Mouse (Mus musculus) midbrain, embryonic 16.5 days (tissue): Measurements from ENCODE around the gene Ddx4. TPM values are rescaled to one million over a fixed set of nuclear protein-coding genes. Genes with fewer than 3 reads are reported as not detected.

ENCODE experiments used
- ATAC-seq: fragments of 200-750 bp; cut with Nextera tagmentation; 2 replicates; pipeline ENCODE4 v1.8.0; 2017; ENCODE audit warnings: moderate TSS enrichment
- H3K27ac ChIP-seq: fragments of 300-500 bp; sonication (generic); 2 replicates; pipeline ENCODE4 v1.5.1; 2014; ENCODE audit warnings: mild to moderate bottlenecking, low read length, mixed read lengths
- H3K27me3 ChIP-seq: fragments of 300-500 bp; sonication (generic); 2 replicates; pipeline ENCODE4 v1.6.1; 2014; ENCODE audit warnings: low read depth, low read length, mixed read lengths; ENCODE audit not compliant: control insufficient read depth, insufficient read depth
- H3K36me3 ChIP-seq: fragments of 300-500 bp; sonication (generic); 2 replicates; pipeline ENCODE4 v1.6.1; 2014; ENCODE audit warnings: mild to moderate bottlenecking, low read length, moderate library complexity, mixed read lengths; ENCODE audit not compliant: control insufficient read depth, insufficient read depth
- H3K4me1 ChIP-seq: fragments of 300-500 bp; sonication (generic); 2 replicates; pipeline ENCODE4 v1.6.1; 2014; ENCODE audit warnings: mild to moderate bottlenecking, low read length, mixed read lengths; ENCODE audit not compliant: control insufficient read depth, insufficient read depth
- H3K4me2 ChIP-seq: fragments of 300-500 bp; sonication (generic); 2 replicates; pipeline ENCODE4 v1.6.1; 2014; ENCODE audit warnings: mild to moderate bottlenecking, low read length, mixed read lengths
- H3K4me3 ChIP-seq: fragments of 300-500 bp; sonication (generic); 2 replicates; pipeline ENCODE4 v1.5.1; 2014; ENCODE audit warnings: low read depth, mild to moderate bottlenecking, low read length, moderate library complexity, mixed read lengths
- H3K9ac ChIP-seq: fragments of 300-500 bp; sonication (generic); 2 replicates; pipeline ENCODE4 v1.6.1; 2014; ENCODE audit warnings: low read depth, low read length, mixed read lengths
- H3K9me3 ChIP-seq: fragments of 300-500 bp; sonication (generic); replicated peaks from 2 replicates; pipeline ENCODE4 v1.6.1; 2014; ENCODE audit warnings: mild to moderate bottlenecking, low read length, mixed read lengths; ENCODE audit not compliant: control insufficient read depth, poor library complexity, severe bottlenecking
- WGBS: fragments of 180-500 bp; shearing (Covaris S2); extraction: QIAGEN DNeasy Blood & Tissue Kit; methylation state at CpG from one replicate; pipeline ENCODE4 v1.1.7; 2014; 5-methylcytosine and 5-hydroxymethylcytosine counted together
- polyA plus RNA-seq: library from polyadenylated mRNA; unstranded; fragments of >200 nt; fragmentation: Nextera tagmentation; extraction: Ambion mirVana; gene quantifications from 2 replicates; pipeline ENCODE4 v1.2.1, GENCODE M21; 2015

The Ddx4 gene
- polyA plus RNA-seq, 1 experiment from 2014 or later, result 0.72 TPM

DNA sequence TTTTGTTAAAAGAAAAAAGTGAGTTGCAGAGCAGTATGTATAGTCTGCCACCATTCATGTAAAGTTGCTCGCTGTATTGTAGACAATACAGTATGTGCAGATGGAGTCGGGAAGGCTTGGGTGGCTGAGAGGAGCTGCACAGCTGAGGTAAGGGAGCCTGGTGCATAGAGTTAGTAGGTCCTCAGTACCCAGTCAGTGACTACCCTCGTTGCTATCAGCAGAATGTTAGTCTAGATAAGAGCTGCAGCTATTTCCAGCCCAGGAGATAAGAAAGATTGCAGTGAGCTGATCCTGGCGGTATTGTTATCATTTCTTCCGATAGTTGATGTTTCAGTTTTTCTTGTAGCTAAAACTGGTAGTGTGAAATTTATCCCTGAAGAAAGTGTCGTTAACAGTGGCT, 20.5 kb upstream of the Ddx4 start:
- H3K27me3 ChIP-seq, result no peaks in the 10 kb centered on the region

DNA sequence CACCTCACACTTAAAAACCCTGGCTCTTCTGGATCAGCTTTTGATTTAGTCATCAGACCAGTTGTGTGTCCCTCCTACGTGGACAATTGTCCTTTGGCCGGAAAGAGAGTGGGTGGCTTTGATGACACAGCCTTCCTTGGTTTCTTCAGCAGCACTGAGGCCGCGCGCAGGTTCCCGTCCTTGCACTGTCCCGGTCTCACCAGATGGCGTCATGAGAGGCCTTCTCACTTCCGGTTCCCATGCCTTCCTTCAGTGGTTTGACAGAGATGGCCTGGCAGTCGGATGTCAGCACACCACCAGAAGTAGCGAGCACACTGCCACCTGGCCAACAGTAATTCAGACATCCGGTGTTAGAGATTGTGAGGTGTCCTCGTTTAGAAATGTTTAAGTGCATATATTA, 19.4 kb upstream of the Ddx4 start:
- Histone ChIP-seq H3K4me2 (no peak overlapping the region), H3K9me3 (no peaks in the 10 kb centered on the region), H3K4me1 (peaks cover 2% of the 10 kb centered on the region; the same call in 1 of the 2 replicates), H3K36me3 (peaks cover 9% of the 10 kb centered on the region), H3K27me3 (no peaks in the 10 kb centered on the region), H3K4me3 (no peak overlapping the region), H3K9ac (no peak overlapping the region), H3K27ac (no peak overlapping the region)
- WGBS, result 63% methylated on average over 13 of the region's 13 CpGs
- ATAC-seq, result no peak

More for the DNA sequence above, 20.5 kb upstream of the Ddx4 start:
- Histone ChIP-seq H3K4me3 (no peak overlapping the region), H3K27ac (no peak overlapping the region), H3K4me1 (peaks cover 2% of the 10 kb centered on the region; the same call in 1 of the 2 replicates), H3K9me3 (no peaks in the 10 kb centered on the region), H3K9ac (no peak overlapping the region), H3K36me3 (peaks cover 9% of the 10 kb centered on the region), H3K4me2 (no peak overlapping the region)
- ATAC-seq, result no peak
- 81% methylated on average over 6 of the region's 6 CpGs for WGBS

DNA sequence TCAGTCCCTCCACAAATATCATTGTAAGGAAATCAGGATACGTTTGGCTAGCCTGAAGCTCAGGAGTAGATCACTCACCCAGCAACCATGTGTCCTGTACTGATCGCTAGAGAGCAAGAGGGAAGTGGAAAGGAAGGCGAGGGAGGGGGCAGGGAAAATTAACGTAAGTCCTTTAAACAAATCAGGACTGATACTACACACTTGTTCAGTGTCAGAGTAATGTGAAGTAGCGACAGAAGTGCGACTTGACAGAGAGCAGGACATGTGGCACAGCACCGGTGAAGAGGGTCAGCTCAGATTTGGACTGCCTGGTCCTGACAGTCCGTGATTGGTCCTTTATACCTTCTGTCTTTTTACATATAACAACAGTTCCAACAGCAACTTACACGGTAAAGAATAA, 14.9 kb upstream of the Ddx4 start:
- ATAC-seq, result no peak
- 84% methylated on average over 9 of the region's 9 CpGs for WGBS
- no peak overlapping the region for H3K4me3 ChIP-seq
- H3K9ac ChIP-seq, result no peak overlapping the region
- H3K36me3 ChIP-seq, result peaks cover 9% of the 10 kb centered on the region
- H3K4me1 ChIP-seq, result peaks cover 2% of the 10 kb centered on the region; the same call in 1 of the 2 replicates
- no peak overlapping the region for H3K4me2 ChIP-seq
- no peaks in the 10 kb centered on the region for H3K9me3 ChIP-seq
- no peak overlapping the region for H3K27ac ChIP-seq
- H3K27me3 ChIP-seq, result no peaks in the 10 kb centered on the region

DNA sequence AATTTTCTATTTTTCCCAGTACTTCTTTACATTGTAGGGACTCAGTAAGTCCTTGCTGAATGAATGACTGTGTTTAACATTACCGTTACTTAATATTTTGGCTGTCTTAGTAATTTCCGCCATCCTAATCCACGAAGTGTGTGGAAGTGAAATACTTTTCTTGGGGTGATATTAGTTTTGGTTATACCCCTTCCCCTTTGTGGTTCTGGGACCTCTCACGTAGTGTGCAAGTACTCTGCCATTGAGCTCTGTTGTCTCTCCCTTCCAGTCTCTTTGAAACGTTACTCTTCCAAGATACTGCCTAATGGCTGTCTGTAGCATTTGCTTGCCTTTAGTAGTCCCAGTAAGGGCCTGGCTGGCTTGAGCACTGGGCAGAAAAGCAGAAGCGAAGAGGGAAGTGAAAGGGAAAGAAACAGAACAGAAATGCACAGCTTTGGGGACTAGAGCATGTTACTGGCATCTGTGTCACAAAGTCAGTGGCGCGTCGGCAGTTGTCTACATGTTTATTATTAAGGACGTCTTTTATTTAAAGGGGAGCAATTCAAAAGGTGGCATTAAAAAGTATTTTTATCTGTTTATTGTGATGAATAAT, 14.3 kb upstream of the Ddx4 start:
- H3K4me3 ChIP-seq, result no peak overlapping the region
- ATAC-seq, result no peak
- H3K9me3 ChIP-seq, result no peaks in the 10 kb centered on the region

DNA sequence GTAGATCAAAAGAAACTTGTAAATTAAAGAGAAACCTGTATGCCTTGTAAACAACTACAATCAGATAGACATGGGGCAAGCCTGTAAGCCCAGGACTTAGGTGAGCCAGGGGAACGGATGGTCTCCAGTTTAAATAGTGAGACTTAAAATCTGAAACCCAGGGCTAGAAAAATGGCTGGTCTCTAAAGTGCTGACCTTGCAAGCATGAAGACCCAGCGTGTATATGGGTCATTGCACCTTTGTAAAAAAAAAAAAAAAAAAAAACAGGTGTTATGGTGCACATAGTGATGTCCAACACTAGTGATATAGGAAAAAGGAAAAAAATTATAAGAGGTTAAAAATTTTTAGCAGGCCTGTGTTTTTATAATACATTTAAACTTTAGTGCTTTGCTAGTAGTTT, 9.4 kb upstream of the Ddx4 start:
- no peaks in the 10 kb centered on the region for H3K36me3 ChIP-seq
- no peak overlapping the region for H3K27ac ChIP-seq
- no peak for ATAC-seq
- no peaks in the 10 kb centered on the region for H3K27me3 ChIP-seq
- peak overlapping the region; percentile 64 for H3K4me2 ChIP-seq
- no peak overlapping the region for H3K9ac ChIP-seq
- no peak overlapping the region for H3K4me3 ChIP-seq
- no peaks in the 10 kb centered on the region for H3K9me3 ChIP-seq
- H3K4me1 ChIP-seq, result peaks cover 9% of the 10 kb centered on the region
- 78% methylated on average over 2 of the region's 2 CpGs for WGBS

More for the DNA sequence above, 14.3 kb upstream of the Ddx4 start:
- 90% methylated on average over 10 of the region's 10 CpGs for WGBS
- Histone ChIP-seq H3K4me1 (peaks cover 4% of the 10 kb centered on the region), H3K4me2 (no peak overlapping the region), H3K27ac (no peak overlapping the region), H3K9ac (no peak overlapping the region), H3K36me3 (peaks cover 5% of the 10 kb centered on the region), H3K27me3 (no peaks in the 10 kb centered on the region)

DNA sequence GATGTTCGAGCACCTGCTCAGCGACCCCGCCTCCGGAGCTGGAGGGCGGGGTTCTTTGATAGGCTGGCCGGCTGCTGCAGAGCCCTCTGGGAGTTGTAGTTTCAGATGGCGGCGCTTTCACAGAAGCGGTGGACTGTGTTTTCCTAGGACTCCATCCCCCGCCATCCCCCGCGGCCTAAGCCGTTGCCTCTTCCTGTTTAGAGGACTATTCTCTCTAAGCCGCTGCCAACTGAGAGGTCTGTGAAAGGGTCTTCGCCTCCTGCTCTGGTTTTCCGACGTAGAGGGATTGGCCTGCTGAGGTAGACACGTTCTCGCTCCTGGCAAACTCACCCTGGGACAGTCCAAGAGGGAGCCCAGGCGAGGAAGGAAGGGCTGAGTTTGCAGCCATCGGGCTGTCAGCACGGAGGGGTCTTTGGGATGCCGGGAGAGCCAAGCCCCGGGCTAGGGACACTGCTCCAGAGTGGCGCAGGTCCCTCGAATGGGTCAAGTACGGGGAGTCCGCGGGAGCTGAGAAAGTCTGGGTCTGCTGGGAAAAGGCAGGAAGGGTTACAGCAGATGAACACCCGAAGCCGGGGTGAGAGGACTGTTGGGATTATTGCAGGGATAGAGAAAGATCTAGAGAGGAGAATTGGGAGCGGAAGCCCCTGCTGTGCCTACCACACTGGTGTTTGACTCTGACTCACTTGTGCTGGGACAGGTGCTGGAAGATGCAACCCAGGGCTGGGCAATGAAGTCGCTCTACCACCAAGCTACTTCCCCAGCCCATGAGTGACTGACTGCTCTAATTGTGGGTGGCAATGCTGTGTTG, 8.5 kb upstream of the Ddx4 start, which contains the start of gene Slc38a9:
TSS of gene Slc38a9 (plus strand) at position 178 of the 808 bp plus-strand sequence.
- Histone ChIP-seq H3K9ac (peak within 1 kb of the TSS; percentile 71), H3K27ac (peak within 1 kb of the TSS; percentile 77), H3K4me1 (peaks cover 9% of the 10 kb centered on the region), H3K4me3 (peak within 1 kb of the TSS; percentile 73), H3K36me3 (no peaks in the 10 kb centered on the region), H3K27me3 (no peaks in the 10 kb centered on the region), H3K9me3 (no peaks in the 10 kb centered on the region), H3K4me2 (peak within 1 kb of the TSS; percentile 64)
- peak; percentile 99 for ATAC-seq
- under 1% methylated on average over 33 of the region's 33 CpGs for WGBS

DNA sequence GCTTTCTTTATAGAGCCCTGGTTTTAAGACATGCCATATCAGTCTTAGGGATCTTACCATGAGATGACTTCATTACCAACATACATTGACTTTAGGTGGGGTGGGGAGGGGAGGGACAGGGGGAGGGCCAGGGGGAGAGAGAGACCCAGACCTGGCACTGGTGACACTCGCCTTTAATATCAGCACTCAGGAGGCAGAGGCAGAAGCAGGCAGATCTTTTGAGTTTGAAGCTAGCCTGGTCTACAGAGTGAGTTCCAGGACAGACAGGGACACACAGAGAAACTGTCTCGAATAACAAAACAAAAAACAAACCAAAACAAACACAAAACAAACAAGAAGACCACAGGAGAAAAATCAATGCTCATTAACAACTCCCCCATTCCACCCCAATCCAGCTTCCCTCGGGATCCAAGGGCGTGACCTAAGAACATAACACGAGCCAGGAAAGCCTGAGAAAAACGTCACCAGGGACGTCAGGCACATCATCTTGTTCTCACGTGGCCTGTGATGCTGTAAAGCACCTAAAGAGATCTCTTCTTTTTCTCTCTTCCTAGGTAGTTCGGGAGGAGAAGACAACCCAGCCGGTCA, 7.8 kb upstream of the Ddx4 start:
- Histone ChIP-seq H3K9ac (peak overlapping the region; percentile 71), H3K27me3 (no peaks in the 10 kb centered on the region), H3K4me1 (peaks cover 9% of the 10 kb centered on the region), H3K4me3 (peak overlapping the region; percentile 73), H3K4me2 (peak overlapping the region; percentile 64), H3K36me3 (no peaks in the 10 kb centered on the region), H3K9me3 (no peaks in the 10 kb centered on the region), H3K27ac (peak overlapping the region; percentile 39; the same call in 1 of the 2 replicates)
- WGBS, result 2% methylated on average over 10 of the region's 10 CpGs
- ATAC-seq, result peak; percentile 49

DNA sequence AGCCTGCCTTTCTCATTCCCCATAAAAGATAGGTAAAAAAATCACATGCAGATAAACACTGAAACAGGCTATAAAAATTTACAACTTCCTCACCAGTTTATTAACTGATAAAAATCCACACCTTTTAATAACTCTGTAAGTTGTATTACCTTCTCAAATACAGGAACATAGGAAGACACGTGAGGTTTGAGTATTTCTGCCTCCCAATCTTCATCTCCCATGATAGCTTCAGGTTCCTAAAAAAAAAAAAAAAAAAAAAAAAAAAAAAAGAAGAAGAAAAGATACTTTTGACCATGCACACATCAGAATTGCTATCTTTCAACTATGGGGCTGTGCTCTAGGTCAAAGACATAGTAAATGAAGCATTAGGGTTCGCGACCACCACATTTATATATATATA, 1.1 kb downstream of the Ddx4 start:
- Histone ChIP-seq H3K36me3 (no peaks in the 10 kb centered on the region), H3K27me3 (no peaks in the 10 kb centered on the region), H3K4me3 (no peak overlapping the region), H3K9ac (no peak overlapping the region), H3K4me2 (no peak overlapping the region), H3K4me1 (no peaks in the 10 kb centered on the region), H3K9me3 (peaks cover 11% of the 10 kb centered on the region), H3K27ac (no peak overlapping the region)
- 87% methylated on average over 3 of the region's 3 CpGs for WGBS
- no peak for ATAC-seq
